Mouse (Mus musculus) intestine, embryonic 15.5 days (tissue): ENCODE measurements at regions not wholly inside any gene's neighbourhood (a gene's known extent, or its start where the extent isn't known, plus 50 kb on each side); places are given as distances from the start of the nearest gene placed in this dataset.

Source experiments
- ATAC-seq: fragments of 200-750 bp; cut with Nextera tagmentation; 2 replicates; pipeline ENCODE4 v1.8.0; 2017; ENCODE audit warnings: moderate TSS enrichment, moderate library complexity
- H3K27ac ChIP-seq: fragments of 300-500 bp; sonication (generic); 2 replicates; pipeline ENCODE4 v1.5.1; 2015; ENCODE audit warnings: mild to moderate bottlenecking, inconsistent platforms
- H3K27me3 ChIP-seq: fragments of 300-500 bp; sonication (generic); replicated peaks from 2 replicates; pipeline ENCODE4 v1.6.1; 2015; ENCODE audit warnings: inconsistent platforms
- H3K36me3 ChIP-seq: fragments of 300-500 bp; sonication (generic); 2 replicates; pipeline ENCODE4 v1.6.1; 2015; ENCODE audit warnings: inconsistent platforms
- H3K4me1 ChIP-seq: fragments of 300-500 bp; sonication (generic); replicated peaks from 2 replicates; pipeline ENCODE4 v1.6.1; 2015; ENCODE audit warnings: inconsistent platforms
- H3K4me2 ChIP-seq: fragments of 300-500 bp; sonication (generic); replicated peaks from 2 replicates; pipeline ENCODE4 v1.6.1; 2015; ENCODE audit warnings: mild to moderate bottlenecking, inconsistent platforms
- H3K4me3 ChIP-seq: fragments of 300-500 bp; sonication (generic); replicated peaks from 2 replicates; pipeline ENCODE4 v1.5.1; 2015; ENCODE audit warnings: inconsistent platforms
- H3K9ac ChIP-seq: fragments of 300-500 bp; sonication (generic); 2 replicates; pipeline ENCODE4 v1.6.1; 2015; ENCODE audit warnings: inconsistent platforms
- H3K9me3 ChIP-seq: fragments of 300-500 bp; sonication (generic); 2 replicates; pipeline ENCODE4 v1.6.1; 2016; ENCODE audit warnings: inconsistent platforms
- WGBS: fragments of 180-500 bp; shearing (Covaris S2); methylation state at CpG from one replicate; pipeline ENCODE4 v1.1.7; 2015; 5-methylcytosine and 5-hydroxymethylcytosine counted together

GRCm38 (mm10) chr14:90172729-90173128, 1701.5 kb upstream of the Pcdh20 start:
- Histone ChIP-seq H3K27me3 (no peaks in the 10 kb centered on the region), H3K36me3 (no peaks in the 10 kb centered on the region), H3K4me3 (no peak overlapping the region), H3K9ac (no peak overlapping the region), H3K9me3 (no peaks in the 10 kb centered on the region), H3K4me2 (no peak overlapping the region), H3K4me1 (no peaks in the 10 kb centered on the region), H3K27ac (no peak overlapping the region)
- ATAC-seq = no peak
- 82% methylated on average over 3 of the region's 3 CpGs for WGBS
